Mouse (Mus musculus): ENCODE results near the gene Pih1d1. TPM values are rescaled to one million over a fixed set of nuclear protein-coding genes. Genes with fewer than 3 reads are reported as not detected.
A peak's percentile ranks its signal among the peaks of the same experiment; 100 is the strongest.
"Not testable (repeated sequence)": the region's sequence is repeated elsewhere in the genome, so short reads cannot be mapped to it uniquely, and the experiment has no call there.

Gene Pih1d1
- polyA plus RNA-seq, 1 experiment from 2014 or later: 96.5 TPM

- Histone ChIP-seq H3K4me1 (ENCODE audit: control insufficient read depth, insufficient read depth, low read length) (peaks cover 4% of the 10 kb centered on the region; the same call in 1 of the 2 replicates), H3K9me3 (ENCODE audit: control insufficient read depth, low read length) (peaks cover 19% of the 10 kb centered on the region), H3K4me3 (ENCODE audit: low read length) (no peak overlapping the region), H3K27ac (ENCODE audit: low read length) (no peak overlapping the region), H3K36me3 (ENCODE audit: control insufficient read depth, insufficient read depth, low read length) (no peaks in the 10 kb centered on the region), H3K9ac (ENCODE audit: low read depth, low read length) (no peak overlapping the region), H3K4me2 (ENCODE audit: low read depth, low read length) (no peak overlapping the region), H3K27me3 (replicated peaks; ENCODE audit: control insufficient read depth, insufficient read depth, low read length) (peaks cover 65% of the 10 kb centered on the region)
- WGBS: 3% methylated on average over 19 of the region's 19 CpGs
- no peak for ATAC-seq
These were observed 13.8 kb downstream of the Pih1d1 start for GRCm38 (mm10) chr7:45167761-45168445.

- H3K9ac ChIP-seq (ENCODE audit: low read depth, low read length): no peak overlapping the region
- no peak overlapping the region for H3K4me3 ChIP-seq (ENCODE audit: low read length)
- H3K27me3 ChIP-seq (replicated peaks; ENCODE audit: control insufficient read depth, insufficient read depth, low read length): peaks cover 57% of the 10 kb centered on the region
- H3K36me3 ChIP-seq (ENCODE audit: control insufficient read depth, insufficient read depth, low read length): no peaks in the 10 kb centered on the region
- H3K4me1 ChIP-seq (ENCODE audit: control insufficient read depth, insufficient read depth, low read length): peaks cover 4% of the 10 kb centered on the region; the same call in 1 of the 2 replicates
- no peak for ATAC-seq
- no peak overlapping the region for H3K27ac ChIP-seq (ENCODE audit: low read length)
- peaks cover 19% of the 10 kb centered on the region for H3K9me3 ChIP-seq (ENCODE audit: control insufficient read depth, low read length)
- no peak overlapping the region for H3K4me2 ChIP-seq (ENCODE audit: low read depth, low read length)
- 8% methylated on average over 24 of the region's 24 CpGs for WGBS
These were observed 14.6 kb downstream of the Pih1d1 start for GRCm38 (mm10) chr7:45168656-45169055.

GRCm38 (mm10) chr7:45169495-45169894 lies 15.4 kb downstream of the Pih1d1 start:
- Histone ChIP-seq H3K36me3 (ENCODE audit: control insufficient read depth, insufficient read depth, low read length) (no peaks in the 10 kb centered on the region), H3K27me3 (replicated peaks; ENCODE audit: control insufficient read depth, insufficient read depth, low read length) (peaks cover 55% of the 10 kb centered on the region), H3K9me3 (ENCODE audit: control insufficient read depth, low read length) (peaks cover 19% of the 10 kb centered on the region), H3K27ac (ENCODE audit: low read length) (no peak overlapping the region), H3K9ac (ENCODE audit: low read depth, low read length) (no peak overlapping the region), H3K4me3 (ENCODE audit: low read length) (no peak overlapping the region), H3K4me1 (ENCODE audit: control insufficient read depth, insufficient read depth, low read length) (no peaks in the 10 kb centered on the region), H3K4me2 (ENCODE audit: low read depth, low read length) (no peak overlapping the region)
- no peak for ATAC-seq
- WGBS: 90% methylated on average over 3 of the region's 3 CpGs

- H3K4me2 ChIP-seq (ENCODE audit: low read depth, low read length): no peak overlapping the region
- no peak overlapping the region for H3K4me3 ChIP-seq (ENCODE audit: low read length)
- no peak overlapping the region for H3K27ac ChIP-seq (ENCODE audit: low read length)
- 58% methylated on average over 7 of the region's 7 CpGs for WGBS
- no peak overlapping the region for H3K9ac ChIP-seq (ENCODE audit: low read depth, low read length)
- 0 out of 2 replicates have a peak, but pooled peaks cover 8% of the 10 kb centered on the region for H3K4me1 ChIP-seq (ENCODE audit: control insufficient read depth, insufficient read depth, low read length)
- peaks cover 19% of the 10 kb centered on the region for H3K9me3 ChIP-seq (ENCODE audit: control insufficient read depth, low read length)
- ATAC-seq: no peak
- no peaks in the 10 kb centered on the region for H3K36me3 ChIP-seq (ENCODE audit: control insufficient read depth, insufficient read depth, low read length)
- H3K27me3 ChIP-seq (replicated peaks; ENCODE audit: control insufficient read depth, insufficient read depth, low read length): peaks cover 59% of the 10 kb centered on the region
These were observed 18.9 kb downstream of the Pih1d1 start for GRCm38 (mm10) chr7:45172974-45173373.

GRCm38 (mm10) chr7:45173772-45174171 lies 19.7 kb downstream of the Pih1d1 start:
- not testable (repeated sequence) for H3K27ac ChIP-seq (ENCODE audit: low read length); ATAC-seq; H3K4me1 ChIP-seq (ENCODE audit: control insufficient read depth, insufficient read depth, low read length); H3K9ac ChIP-seq (ENCODE audit: low read depth, low read length); H3K4me3 ChIP-seq (ENCODE audit: low read length); H3K4me2 ChIP-seq (ENCODE audit: low read depth, low read length); H3K36me3 ChIP-seq (ENCODE audit: control insufficient read depth, insufficient read depth, low read length)
- 73% methylated on average over 1 of the region's 1 CpGs for WGBS
- peaks cover 59% of the 10 kb centered on the region for H3K27me3 ChIP-seq (replicated peaks; ENCODE audit: control insufficient read depth, insufficient read depth, low read length)
- peaks cover 19% of the 10 kb centered on the region for H3K9me3 ChIP-seq (ENCODE audit: control insufficient read depth, low read length)

- H3K4me2 ChIP-seq (ENCODE audit: low read depth, low read length): no peak overlapping the region
- peaks cover 10% of the 10 kb centered on the region for H3K9me3 ChIP-seq (ENCODE audit: control insufficient read depth, low read length)
- ATAC-seq: no peak; the same call in 1 of the 2 replicates
- H3K9ac ChIP-seq (ENCODE audit: low read depth, low read length): no peak overlapping the region
- no peaks in the 10 kb centered on the region for H3K36me3 ChIP-seq (ENCODE audit: control insufficient read depth, insufficient read depth, low read length)
- H3K4me1 ChIP-seq (ENCODE audit: control insufficient read depth, insufficient read depth, low read length): 0 out of 2 replicates have a peak, but pooled peaks cover 8% of the 10 kb centered on the region
- 5% methylated on average over 29 of the region's 29 CpGs for WGBS
- peaks cover 61% of the 10 kb centered on the region for H3K27me3 ChIP-seq (replicated peaks; ENCODE audit: control insufficient read depth, insufficient read depth, low read length)
- H3K4me3 ChIP-seq (ENCODE audit: low read length): peak overlapping the region; percentile 5; the same call in 1 of the 2 replicates
- no peak overlapping the region for H3K27ac ChIP-seq (ENCODE audit: low read length)
These were observed 20.6 kb downstream of the Pih1d1 start for GRCm38 (mm10) chr7:45174567-45175280.

- 4% methylated on average over 13 of the region's 13 CpGs for WGBS
- Histone ChIP-seq H3K4me1 (ENCODE audit: control insufficient read depth, insufficient read depth, low read length) (0 out of 2 replicates have a peak, but pooled peaks cover 8% of the 10 kb centered on the region), H3K4me2 (ENCODE audit: low read depth, low read length) (no peak overlapping the region), H3K27me3 (replicated peaks; ENCODE audit: control insufficient read depth, insufficient read depth, low read length) (peaks cover 64% of the 10 kb centered on the region), H3K27ac (ENCODE audit: low read length) (no peak overlapping the region), H3K9ac (ENCODE audit: low read depth, low read length) (no peak overlapping the region), H3K36me3 (ENCODE audit: control insufficient read depth, insufficient read depth, low read length) (no peaks in the 10 kb centered on the region), H3K4me3 (ENCODE audit: low read length) (no peak overlapping the region), H3K9me3 (ENCODE audit: control insufficient read depth, low read length) (peaks cover 4% of the 10 kb centered on the region; the same call in 1 of the 2 replicates)
- no peak for ATAC-seq
These were observed 21.3 kb downstream of the Pih1d1 start for GRCm38 (mm10) chr7:45175398-45175797.

GRCm38 (mm10) chr7:45175929-45176328 lies 21.8 kb downstream of the Pih1d1 start:
- H3K27me3 ChIP-seq (replicated peaks; ENCODE audit: control insufficient read depth, insufficient read depth, low read length): peaks cover 68% of the 10 kb centered on the region
- no peak overlapping the region for H3K4me2 ChIP-seq (ENCODE audit: low read depth, low read length)
- peak overlapping the region; percentile 1; the same call in 1 of the 2 replicates for H3K4me3 ChIP-seq (ENCODE audit: low read length)
- H3K9ac ChIP-seq (ENCODE audit: low read depth, low read length): no peak overlapping the region
- no peak overlapping the region for H3K27ac ChIP-seq (ENCODE audit: low read length)
- ATAC-seq: no peak
- 2% methylated on average over 23 of the region's 23 CpGs for WGBS
- no peaks in the 10 kb centered on the region for H3K36me3 ChIP-seq (ENCODE audit: control insufficient read depth, insufficient read depth, low read length)
- H3K9me3 ChIP-seq (ENCODE audit: control insufficient read depth, low read length): no peaks in the 10 kb centered on the region
- 0 out of 2 replicates have a peak, but pooled peaks cover 8% of the 10 kb centered on the region for H3K4me1 ChIP-seq (ENCODE audit: control insufficient read depth, insufficient read depth, low read length)

GRCm38 (mm10) chr7:45176356-45176755 lies 22.3 kb downstream of the Pih1d1 start:
- no peaks in the 10 kb centered on the region for H3K9me3 ChIP-seq (ENCODE audit: control insufficient read depth, low read length)
- WGBS: 2% methylated on average over 31 of the region's 31 CpGs
- H3K36me3 ChIP-seq (ENCODE audit: control insufficient read depth, insufficient read depth, low read length): no peaks in the 10 kb centered on the region
- H3K9ac ChIP-seq (ENCODE audit: low read depth, low read length): no peak overlapping the region
- no peak overlapping the region for H3K4me2 ChIP-seq (ENCODE audit: low read depth, low read length)
- H3K27ac ChIP-seq (ENCODE audit: low read length): no peak overlapping the region
- no peak for ATAC-seq
- peaks cover 73% of the 10 kb centered on the region for H3K27me3 ChIP-seq (replicated peaks; ENCODE audit: control insufficient read depth, insufficient read depth, low read length)
- peak overlapping the region; percentile 1; the same call in 1 of the 2 replicates for H3K4me3 ChIP-seq (ENCODE audit: low read length)
- 0 out of 2 replicates have a peak, but pooled peaks cover 8% of the 10 kb centered on the region for H3K4me1 ChIP-seq (ENCODE audit: control insufficient read depth, insufficient read depth, low read length)
